Mouse (Mus musculus) CH12.LX (cell line): ENCODE results near the gene Snx5. TPM values are rescaled to one million over a fixed set of nuclear protein-coding genes. Genes with fewer than 3 reads are reported as not detected.

Experiments
- DNase-seq: peaks from one replicate; pipeline ENCODE4 v3.0.0-alpha.2; 2013; ENCODE audit errors: extremely low read depth
- H3K27ac ChIP-seq: 2 replicates; pipeline ENCODE4 v1.5.1; 2012; ENCODE audit warnings: low read depth, mild to moderate bottlenecking, control low read depth, moderate library complexity; ENCODE audit not compliant: insufficient read depth
- H3K27me3 ChIP-seq: replicated peaks from 2 replicates; pipeline ENCODE3; 2012; ENCODE audit warnings: inconsistent platforms
- H3K36me3 ChIP-seq, 2 experiments: replicated peaks in 1 of 2; 2 replicates each; pipeline versions ENCODE3 to v1.6.1; 2012; ENCODE audit warnings: inconsistent platforms in 1 of 2, low read length in 1 of 2, mild to moderate bottlenecking in 1 of 2, mixed read lengths in 1 of 2, moderate library complexity in 1 of 2; ENCODE audit not compliant: control insufficient read depth in 1 of 2, insufficient read depth in 1 of 2
- H3K4me1 ChIP-seq, 2 experiments: 2 replicates each; pipeline ENCODE4 v1.6.1; 2012; ENCODE audit warnings: inconsistent platforms in 1 of 2, moderate library complexity in 1 of 2; ENCODE audit not compliant: insufficient read depth in 2 of 2, control insufficient read depth in 1 of 2
- H3K4me2 ChIP-seq: 2 replicates; pipeline ENCODE4 v1.6.1; 2012; ENCODE audit warnings: low read depth, mild to moderate bottlenecking, control low read depth; ENCODE audit not compliant: poor library complexity, insufficient read depth, severe bottlenecking
- H3K4me3 ChIP-seq, 3 experiments: fragments of 150-350 bp in 1 of 3; sonication (generic) in 1 of 3; replicated peaks in 1 of 3; 2 replicates each; pipeline versions ENCODE3 to v1.5.1; 2011 to 2012; ENCODE audit warnings: low read depth in 2 of 3, low read length in 2 of 3, mild to moderate bottlenecking in 2 of 3, moderate library complexity in 2 of 3, control low read depth in 1 of 3, improper control_type of control experiment in 1 of 3, inconsistent platforms in 1 of 3, mixed read lengths in 1 of 3; ENCODE audit not compliant: poor library complexity in 1 of 3
- H3K79me2 ChIP-seq: replicated peaks from 2 replicates; pipeline ENCODE4 v1.6.1; 2012; ENCODE audit warnings: mild to moderate bottlenecking, moderate library complexity; ENCODE audit not compliant: control insufficient read depth, poor library complexity, insufficient read depth, severe bottlenecking; ENCODE audit errors: extremely low read depth
- H3K9ac ChIP-seq: 2 replicates; pipeline ENCODE4 v1.6.1; 2012; ENCODE audit warnings: low read depth, mild to moderate bottlenecking, control low read depth, moderate library complexity; ENCODE audit not compliant: insufficient read depth
- H3K9me3 ChIP-seq: replicated peaks from 2 replicates; pipeline ENCODE3; 2012; ENCODE audit warnings: low read length, inconsistent platforms, mixed read lengths
- BHLHE40 ChIP-seq: IDR thresholded peaks from 2 replicates; pipeline ENCODE4 v1.6.1; 2011; ENCODE audit warnings: mild to moderate bottlenecking, low read depth, low read length, improper control_type of control experiment
- CTCF ChIP-seq, 2 experiments: IDR thresholded peaks in 1 of 2; conservative IDR thresholded peaks in 1 of 2; 2 replicates each; pipeline ENCODE4 v1.5.1; 2011 to 2012; ENCODE audit warnings: low read depth in 2 of 2, low read length in 2 of 2, improper control_type of control experiment in 1 of 2, inconsistent platforms in 1 of 2, mild to moderate bottlenecking in 1 of 2, moderate library complexity in 1 of 2
- GABPA ChIP-seq: IDR thresholded peaks from 2 replicates; pipeline ENCODE4 v1.6.1; 2012; ENCODE audit warnings: low read depth, low read length, improper control_type of control experiment, inconsistent platforms; ENCODE audit not compliant: insufficient replicate concordance
- IRF4 ChIP-seq: IDR thresholded peaks from 2 replicates; pipeline ENCODE4 v1.6.1; 2014; ENCODE audit warnings: low read depth, mild to moderate bottlenecking, inconsistent platforms, low read length, improper control_type of control experiment
- JUN ChIP-seq: IDR thresholded peaks from 2 replicates; pipeline ENCODE4 v1.6.1; 2011; ENCODE audit warnings: low read depth, mild to moderate bottlenecking, low read length, improper control_type of control experiment, moderate library complexity; ENCODE audit not compliant: insufficient read depth
- JUND ChIP-seq: conservative IDR thresholded peaks from 2 replicates; pipeline ENCODE4 v1.6.1; 2011; ENCODE audit warnings: low read depth, low read length, improper control_type of control experiment
- KAT2A ChIP-seq: IDR thresholded peaks from 2 replicates; pipeline ENCODE4 v1.6.1; 2012; ENCODE audit warnings: low read length, improper control_type of control experiment, inconsistent platforms; ENCODE audit not compliant: insufficient replicate concordance
- MAFK ChIP-seq: IDR thresholded peaks from 2 replicates; pipeline ENCODE4 v1.6.1; 2011; ENCODE audit warnings: low read length, improper control_type of control experiment; ENCODE audit not compliant: insufficient replicate concordance
- POLR2A ChIP-seq: IDR thresholded peaks from 2 replicates; pipeline ENCODE4 v1.6.1; 2011; ENCODE audit warnings: low read depth, mild to moderate bottlenecking, improper control_type of control experiment, low read length
- POLR2AphosphoS2 ChIP-seq: IDR thresholded peaks from 2 replicates; pipeline ENCODE4 v1.6.1; 2011; ENCODE audit warnings: low read depth, low read length, improper control_type of control experiment
- SIN3A ChIP-seq: IDR thresholded peaks from 2 replicates; pipeline ENCODE4 v1.6.1; 2012; ENCODE audit warnings: low read length, improper control_type of control experiment, inconsistent platforms
- TCF12 ChIP-seq: IDR thresholded peaks from 2 replicates; pipeline ENCODE4 v1.6.1; 2014; ENCODE audit warnings: low read depth, mild to moderate bottlenecking, inconsistent platforms, low read length, improper control_type of control experiment
- dilution Hi-C: fragments of 300-500 bp; cut with MboI; formaldehyde crosslinking; loops from 2 replicates; pipeline ENCODE4 v1.14.3; 2020; ENCODE audit warnings: low sequenced_read_pairs; ENCODE audit not compliant: extremely low pct_unique_long_range_greater_than_20kb, extremely low pct_ligation_motif_present
- in situ Hi-C: fragments of 300-500 bp; cut with MboI; formaldehyde crosslinking; loops from 3 replicates; pipeline ENCODE4 v1.14.3; 2019; ENCODE audit warnings: low sequenced_read_pairs, low pct_ligation_motif_present, low pct_unique_long_range_greater_than_20kb, mixed read lengths
- polyA plus RNA-seq: library from polyadenylated mRNA; unstranded; fragments of >175 nt; gene quantifications from 2 replicates; pipeline ENCODE4 v1.2.1, GENCODE M21; 2012; ENCODE audit warnings: low read depth; ENCODE audit not compliant: insufficient read length
- total RNA-seq, 2 experiments: library from RNA; depleted of rRNA; stranded (reverse); fragments of 300-350 nt in 1 of 2; fragments of >200 nt in 1 of 2; gene quantifications; 2 replicates each; pipeline ENCODE4 v1.2.3; 2012 to 2014

Gene Snx5
- total and polyA plus RNA-seq, 3 experiments = 380 to 1,220 (median 666) TPM

GRCm38 (mm10) chr2:144265916-144266683 lies 4.6 kb downstream of the Snx5 start:
- Histone ChIP-seq H3K9me3 (no peaks in the 10 kb centered on the region), H3K27ac (no peak overlapping the region), H3K27me3 (no peaks in the 10 kb centered on the region), H3K4me2 (peak overlapping the region; percentile 95), H3K36me3 (peaks cover 24 to 71% of the 10 kb centered on the region in 2 experiments), H3K79me2 (peaks cover 94% of the 10 kb centered on the region), H3K4me3 (peak overlapping the region in 2 of 3 experiments; percentile 22 to 83), H3K4me1 (peaks cover 3 to 44% of the 10 kb centered on the region in 2 experiments; a peak in 3 of 4 replicates), H3K9ac (peak overlapping the region; percentile 63)
- TF ChIP-seq JUN (no peak), BHLHE40 (no peak), POLR2A (peak; percentile 47; the same call in 1 of the 2 replicates), SIN3A (peak; percentile 4; the same call in 1 of the 2 replicates), GABPA (no peak), IRF4 (peak; percentile 65)
- in situ Hi-C loops (no loop called here), dilution Hi-C loops (no loop called here)
- DNase-seq = no peak

- in situ Hi-C loops (no loop called here), dilution Hi-C loops (no loop called here)
- H3K9ac ChIP-seq = peak overlapping the region; percentile 56; the same call in 1 of the 2 replicates
- H3K27ac ChIP-seq = no peak overlapping the region
- H3K4me3 ChIP-seq = peak overlapping the region in 1 of 3 experiments; percentile 83
- H3K9me3 ChIP-seq = no peaks in the 10 kb centered on the region
- no peaks in the 10 kb centered on the region for H3K27me3 ChIP-seq
- H3K79me2 ChIP-seq = peaks cover 96% of the 10 kb centered on the region
- H3K4me1 ChIP-seq = peaks cover 3 to 53% of the 10 kb centered on the region in 2 experiments; a peak in 3 of 4 replicates
- peak; percentile 87 for TF ChIP-seq MAFK
- TF ChIP-seq JUND = no peak
- TF ChIP-seq TCF12 = no peak
- TF ChIP-seq POLR2A = no peak
- TF ChIP-seq CTCF (conservative IDR thresholded peaks at IDR 0.05 in 1 of 2, IDR thresholded peaks at IDR 0.05 in 1 of 2; ENCODE audit: low read depth in 2 of 2, low read length in 2 of 2) = no peak
- no peak for DNase-seq
- H3K36me3 ChIP-seq = peaks cover 29 to 80% of the 10 kb centered on the region in 2 experiments
- peak overlapping the region; percentile 95 for H3K4me2 ChIP-seq
Measured at GRCm38 (mm10) chr2:144265120-144265488, 5.6 kb downstream of the Snx5 start.

- Histone ChIP-seq H3K27ac (no peak overlapping the region), H3K4me3 (peak overlapping the region in 1 of 3 experiments; percentile 83), H3K79me2 (peaks cover 96% of the 10 kb centered on the region), H3K27me3 (no peaks in the 10 kb centered on the region), H3K36me3 (peaks cover 30 to 84% of the 10 kb centered on the region in 2 experiments), H3K9ac (peak overlapping the region; percentile 56; the same call in 1 of the 2 replicates), H3K4me2 (peak overlapping the region; percentile 95), H3K9me3 (no peaks in the 10 kb centered on the region), H3K4me1 (peaks cover 3 to 53% of the 10 kb centered on the region in 2 experiments; a peak in 3 of 4 replicates)
- dilution Hi-C loops = no loop called here
- no peak for DNase-seq
- in situ Hi-C loops = no loop called here
- TF ChIP-seq SIN3A (0 out of 2 replicates have a peak, but pooled peaks have one; percentile 17), KAT2A (no peak), CTCF (conservative IDR thresholded peaks at IDR 0.05 in 1 of 2, IDR thresholded peaks at IDR 0.05 in 1 of 2; ENCODE audit: low read depth in 2 of 2, low read length in 2 of 2) (0 out of 4 replicates have a peak, but pooled peaks of 1 of the 2 experiments have one; percentile 1), POLR2AphosphoS2 (0 out of 2 replicates have a peak, but pooled peaks have one; percentile 16)
Measured at GRCm38 (mm10) chr2:144264398-144265119, 6.1 kb downstream of the Snx5 start.
